Mouse (Mus musculus) spleen, postnatal 14 days (tissue): Measurements from ENCODE around the gene 4930556J24Rik.
"Not testable (repeated sequence)": the region's sequence is repeated elsewhere in the genome, so short reads cannot be mapped to it uniquely, and the experiment has no call there.

Experiments used
- DNase-seq, 2 experiments: peaks; one replicate each; pipeline ENCODE4 v3.0.0; 2021 to 2022; ENCODE audit warnings: low spot score in 2 of 2

The 4930556J24Rik gene

GRCm38 (mm10) chr11:3922115-3922514 is 54.5 kb downstream of the 4930556J24Rik start:
- no peak for DNase-seq

- DNase-seq: peak in 1 of 2 experiments; percentile 15
These were observed 55.2 kb downstream of the 4930556J24Rik start for GRCm38 (mm10) chr11:3921281-3921850.

- DNase-seq: no peak
These were observed 56.1 kb downstream of the 4930556J24Rik start for GRCm38 (mm10) chr11:3920476-3920875.

GRCm38 (mm10) chr11:3918738-3919137 is 57.8 kb downstream of the 4930556J24Rik start:
- DNase-seq: no peak

GRCm38 (mm10) chr11:3914109-3914840 is 62.3 kb downstream of the 4930556J24Rik start, which contains the start of gene Slc35e4:
Gene Slc35e4 (minus strand): TSS chr11:3914664.
- DNase-seq: peak; percentile 44 to 74

GRCm38 (mm10) chr11:3913316-3914108 is 63.1 kb downstream of the 4930556J24Rik start:
- peak; percentile 54 to 56 for DNase-seq

GRCm38 (mm10) chr11:3912875-3913271 is 63.7 kb downstream of the 4930556J24Rik start:
- no peak for DNase-seq

- no peak for DNase-seq
These were observed 64.3 kb downstream of the 4930556J24Rik start for GRCm38 (mm10) chr11:3912100-3912874.

GRCm38 (mm10) chr11:3911440-3911839 is 65.1 kb downstream of the 4930556J24Rik start:
- DNase-seq: not testable (repeated sequence)

GRCm38 (mm10) chr11:3910513-3911310 is 65.9 kb downstream of the 4930556J24Rik start:
- DNase-seq: no peak

- no peak for DNase-seq
These were observed 67.3 kb downstream of the 4930556J24Rik start for GRCm38 (mm10) chr11:3909236-3909635.

- DNase-seq: no peak
These were observed 71.1 kb downstream of the 4930556J24Rik start for GRCm38 (mm10) chr11:3905446-3905845.

GRCm38 (mm10) chr11:3904673-3905072 is 71.9 kb downstream of the 4930556J24Rik start:
- no peak for DNase-seq

GRCm38 (mm10) chr11:3903046-3903445 is 73.5 kb downstream of the 4930556J24Rik start:
- no peak for DNase-seq

- DNase-seq: no peak
These were observed 74.1 kb downstream of the 4930556J24Rik start for GRCm38 (mm10) chr11:3902516-3902915.

GRCm38 (mm10) chr11:3900296-3900695 is 76.3 kb downstream of the 4930556J24Rik start:
- DNase-seq: no peak

- DNase-seq: no peak
These were observed 80.6 kb downstream of the 4930556J24Rik start for GRCm38 (mm10) chr11:3895933-3896332.

- DNase-seq: no peak
These were observed 81.1 kb downstream of the 4930556J24Rik start for GRCm38 (mm10) chr11:3895458-3895857.

- DNase-seq: peak; percentile 57 to 69
These were observed 81.9 kb downstream of the 4930556J24Rik start, which contains the start of the genes 4921536K21Rik and Dusp18 for GRCm38 (mm10) chr11:3894406-3895281. Gene 4921536K21Rik (minus strand): TSS chr11:3895098. Gene Dusp18 (plus strand): TSS chr11:3895240.

GRCm38 (mm10) chr11:3893970-3894369 is 82.6 kb downstream of the 4930556J24Rik start:
- DNase-seq: no peak
